Mouse (Mus musculus) cortical plate, adult 2 months (tissue): ENCODE data around the gene Nol4l. TPM values are rescaled to one million over a fixed set of nuclear protein-coding genes. Genes with fewer than 3 reads are reported as not detected.

ENCODE experiments used
- H3K27ac ChIP-seq: fragments of 200-500 bp; 2 replicates; pipeline ENCODE4 v1.5.1; 2012; ENCODE audit warnings: low read length, control low read depth, inconsistent platforms; ENCODE audit not compliant: insufficient read depth
- H3K4me1 ChIP-seq: fragments of 200-500 bp; 2 replicates; pipeline ENCODE4 v1.6.1; 2011; ENCODE audit warnings: low read length; ENCODE audit not compliant: control insufficient read depth, insufficient read depth
- H3K4me3 ChIP-seq: fragments of 200-500 bp; 2 replicates; pipeline ENCODE4 v1.5.1; 2011; ENCODE audit warnings: mild to moderate bottlenecking, low read length, control low read depth; ENCODE audit not compliant: insufficient read depth
- CTCF ChIP-seq: fragments of 200-500 bp; IDR thresholded peaks from 2 replicates; pipeline ENCODE4 v1.5.1; 2011; ENCODE audit warnings: mild to moderate bottlenecking, control low read depth, low read length; ENCODE audit not compliant: insufficient read depth; ENCODE audit errors: extremely low read depth
- POLR2A ChIP-seq: fragments of 200-500 bp; IDR thresholded peaks from 2 replicates; pipeline ENCODE4 v1.6.1; 2011; ENCODE audit warnings: mild to moderate bottlenecking, low read length, control low read depth; ENCODE audit not compliant: insufficient read depth; ENCODE audit errors: extremely low read depth
- polyA plus RNA-seq: library from polyadenylated mRNA; depleted of rRNA; stranded (reverse); fragments of >200 nt; gene quantifications from 2 replicates; pipeline ENCODE4 v1.2.3, GENCODE M21; 2012

The Nol4l gene
- polyA plus RNA-seq, 1 experiment: 33.9 TPM

DNA sequence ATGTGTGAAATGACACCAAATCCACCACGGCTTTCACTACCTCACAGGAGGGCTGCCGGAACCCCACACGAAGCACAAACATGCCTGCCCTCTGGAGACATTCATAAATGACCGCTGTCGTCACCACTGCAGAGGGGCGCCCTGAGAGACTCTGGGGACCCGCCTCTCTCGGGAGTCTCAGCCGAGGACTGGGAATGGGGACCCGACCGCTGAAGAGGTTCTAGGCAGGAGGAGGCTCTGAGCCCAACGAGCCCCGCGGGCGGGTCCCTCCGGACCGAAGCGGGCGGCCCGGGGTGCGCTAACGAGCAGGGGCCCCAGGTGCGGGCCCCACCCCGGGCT, 37.6 kb downstream of the Nol4l start:
- TF ChIP-seq POLR2A (no peak), CTCF (no peak)
- Histone ChIP-seq H3K4me1 (peaks cover 11% of the 10 kb centered on the region; the same call in 1 of the 2 replicates), H3K27ac (peak overlapping the region; percentile 51; the same call in 1 of the 2 replicates), H3K4me3 (peak overlapping the region; percentile 58)

- peaks cover 11% of the 10 kb centered on the region; the same call in 1 of the 2 replicates for H3K4me1 ChIP-seq
- TF ChIP-seq CTCF: no peak
- no peak for TF ChIP-seq POLR2A
- peak overlapping the region; percentile 58 for H3K4me3 ChIP-seq
- peak overlapping the region; percentile 51 for H3K27ac ChIP-seq
Measured at GRCm38 (mm10) chr2:153491512-153492178, 38.1 kb downstream of the Nol4l start.

DNA sequence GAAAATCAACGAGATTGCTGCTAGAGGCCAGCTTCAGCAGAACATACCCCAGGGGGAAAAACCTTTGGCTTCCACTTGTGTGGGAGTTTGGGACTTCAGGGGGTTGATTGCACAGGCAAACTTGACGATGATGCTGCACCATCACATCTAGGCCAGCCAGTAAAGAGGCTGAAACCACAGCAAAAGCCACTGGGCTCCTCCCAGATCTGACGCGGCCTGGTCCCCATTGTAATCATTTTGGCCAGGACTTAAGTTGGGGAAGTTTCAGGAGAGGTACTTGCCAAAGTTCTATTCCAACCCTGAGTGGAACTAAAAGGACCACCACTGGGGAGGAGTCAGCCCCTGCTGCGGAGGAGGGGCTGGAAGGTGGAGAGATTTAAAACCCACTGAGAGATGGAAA, 38.8 kb downstream of the Nol4l start:
- peaks cover 7% of the 10 kb centered on the region; the same call in 1 of the 2 replicates for H3K4me1 ChIP-seq
- TF ChIP-seq CTCF (no peak), POLR2A (no peak)
- no peak overlapping the region for H3K27ac ChIP-seq
- no peak overlapping the region for H3K4me3 ChIP-seq

- TF ChIP-seq POLR2A (no peak), CTCF (no peak)
- no peak overlapping the region for H3K27ac ChIP-seq
- H3K4me3 ChIP-seq: no peak overlapping the region
Measured at GRCm38 (mm10) chr2:153490116-153490515, 39.7 kb downstream of the Nol4l start.

GRCm38 (mm10) chr2:153484071-153484470, 45.7 kb downstream of the Nol4l start:
- Histone ChIP-seq H3K27ac (no peak overlapping the region; the same call in 1 of the 2 replicates), H3K4me3 (no peak overlapping the region), H3K4me1 (peaks cover 16% of the 10 kb centered on the region)
- TF ChIP-seq POLR2A: no peak
- TF ChIP-seq CTCF: no peak

More at GRCm38 (mm10) chr2:153490116-153490515, 39.7 kb downstream of the Nol4l start:
- H3K4me1 ChIP-seq: peaks cover 7% of the 10 kb centered on the region; the same call in 1 of the 2 replicates

DNA sequence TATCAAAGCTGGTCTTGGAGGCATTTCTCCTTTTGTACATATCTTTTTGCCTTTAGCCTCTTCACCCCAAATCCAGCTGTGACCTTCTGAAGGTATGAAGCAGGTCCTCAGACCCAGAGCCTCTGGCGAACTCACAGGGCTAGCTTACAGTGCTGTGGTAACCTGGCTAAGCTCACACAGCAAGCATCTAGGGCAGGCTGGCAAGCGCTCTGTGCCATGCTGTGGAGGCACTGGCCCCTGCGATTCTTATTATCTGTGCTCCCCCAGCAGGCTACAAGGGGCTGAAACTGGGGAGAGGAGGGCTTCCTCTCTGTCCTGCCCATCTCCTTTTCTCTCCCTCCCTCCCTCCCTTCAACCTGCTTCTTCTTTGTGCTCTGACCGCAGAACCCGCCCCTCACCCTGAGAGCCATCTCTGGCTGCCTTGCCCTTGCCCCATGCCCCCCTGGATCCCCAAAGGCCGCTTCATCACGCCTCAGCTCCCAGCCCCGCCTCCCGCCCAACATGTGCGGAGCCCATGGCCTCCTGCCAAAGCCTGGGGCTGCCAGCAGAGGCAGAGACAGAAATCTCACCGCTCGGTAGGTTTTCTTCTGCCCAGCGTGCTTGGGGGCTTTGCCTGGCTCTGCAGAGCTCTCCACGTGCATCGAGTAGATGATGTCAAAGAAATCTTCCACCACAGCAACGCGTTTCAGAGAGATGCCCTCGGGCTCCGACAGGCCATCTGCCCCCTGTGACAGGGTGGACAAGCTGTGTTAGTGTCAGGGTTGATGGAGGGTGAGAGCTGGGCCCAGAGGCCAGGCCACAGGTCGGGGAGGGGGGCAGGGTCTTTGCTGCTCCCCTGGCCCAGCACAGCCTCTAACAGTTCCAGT, 46.4 kb downstream of the Nol4l start:
- no peak overlapping the region for H3K4me3 ChIP-seq
- peaks cover 16% of the 10 kb centered on the region for H3K4me1 ChIP-seq
- H3K27ac ChIP-seq: no peak overlapping the region
- TF ChIP-seq CTCF (no peak), POLR2A (no peak)

- Histone ChIP-seq H3K27ac (0 out of 2 replicates have a peak overlapping the region, but pooled peaks have one; percentile 42), H3K4me3 (no peak overlapping the region), H3K4me1 (peaks cover 16% of the 10 kb centered on the region)
- TF ChIP-seq POLR2A (no peak), CTCF (no peak)
Measured at GRCm38 (mm10) chr2:153481861-153482120, 48.0 kb downstream of the Nol4l start.

DNA sequence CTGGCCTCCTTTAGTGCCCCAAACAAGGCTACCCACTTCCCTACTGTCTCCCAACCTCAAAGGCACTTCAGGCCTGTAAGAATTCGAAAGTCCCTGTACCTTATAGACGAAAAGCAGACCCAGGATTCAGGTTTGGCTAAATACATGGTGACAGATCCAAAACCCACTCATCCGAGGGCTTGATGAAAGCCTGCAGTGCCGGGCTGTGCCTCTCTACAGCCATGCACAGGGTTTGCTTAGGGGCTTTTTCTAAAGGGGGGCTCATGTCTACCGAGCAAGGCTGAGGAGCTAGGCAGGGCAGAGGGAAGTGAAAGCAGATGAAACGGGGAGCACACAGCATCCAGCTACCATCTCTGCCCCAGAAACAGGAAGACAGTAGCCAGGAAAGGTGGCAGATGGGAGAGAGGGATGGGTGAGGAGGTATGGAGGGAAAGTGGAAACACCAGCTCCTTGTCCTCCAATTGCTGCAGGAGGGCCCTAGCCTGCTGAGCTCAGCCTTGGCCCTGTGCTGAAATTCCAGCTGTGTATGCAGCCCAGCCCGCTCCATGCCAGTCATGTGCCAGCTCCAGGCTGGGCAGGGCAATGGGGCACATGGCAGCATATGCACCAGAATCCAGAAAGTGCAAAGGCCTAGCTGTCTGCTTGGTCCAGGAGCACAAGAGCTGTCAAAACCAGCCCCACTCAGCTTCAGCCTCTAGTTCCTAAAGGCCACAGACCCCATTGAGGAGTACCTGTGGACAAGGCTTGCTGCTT, 48.5 kb downstream of the Nol4l start:
- no peak overlapping the region for H3K4me3 ChIP-seq
- H3K27ac ChIP-seq: 0 out of 2 replicates have a peak overlapping the region, but pooled peaks have one; percentile 42
- H3K4me1 ChIP-seq: peaks cover 16% of the 10 kb centered on the region
- TF ChIP-seq POLR2A (no peak), CTCF (no peak)

DNA sequence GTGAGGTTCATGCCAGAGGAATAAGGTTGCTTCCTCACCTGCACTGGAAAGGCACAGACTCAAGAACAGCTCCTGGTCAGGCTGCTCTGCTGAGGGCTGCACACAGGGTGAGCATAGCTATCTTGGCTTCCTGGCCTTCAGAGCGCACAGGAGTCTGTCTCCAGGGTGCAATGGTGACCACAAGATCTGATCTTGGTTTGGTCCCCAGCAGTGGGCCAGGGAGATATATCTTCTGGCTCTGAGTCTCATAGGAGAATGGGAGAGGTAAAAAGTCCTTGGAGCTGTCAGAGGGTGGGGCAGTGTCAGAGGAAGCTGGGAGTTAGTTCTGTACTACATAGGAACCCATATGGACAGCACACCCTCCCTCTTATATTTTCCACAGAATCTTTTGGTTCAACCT, 50.3 kb downstream of the Nol4l start:
- no peak for TF ChIP-seq POLR2A

GRCm38 (mm10) chr2:153478583-153478982, 51.2 kb downstream of the Nol4l start:
- no peak overlapping the region for H3K27ac ChIP-seq
- TF ChIP-seq POLR2A (no peak), CTCF (peak; percentile 91)
- peaks cover 14% of the 10 kb centered on the region for H3K4me1 ChIP-seq
- no peak overlapping the region for H3K4me3 ChIP-seq

More for the DNA sequence above, 50.3 kb downstream of the Nol4l start:
- Histone ChIP-seq H3K4me1 (peaks cover 24% of the 10 kb centered on the region), H3K4me3 (no peak overlapping the region), H3K27ac (no peak overlapping the region)
